Mouse (Mus musculus) limb, embryonic 13.5 days (tissue): ENCODE data around the gene Tmem178b. TPM values are rescaled to one million over a fixed set of nuclear protein-coding genes. Genes with fewer than 3 reads are reported as not detected.

Experiments
- ATAC-seq: fragments of 200-750 bp; cut with Nextera tagmentation; 2 replicates; pipeline ENCODE4 v1.8.0; 2017; ENCODE audit warnings: low read depth, moderate number of reproducible peaks, moderate TSS enrichment; ENCODE audit not compliant: low FRiP score
- H3K27ac ChIP-seq: fragments of 300-500 bp; sonication (generic); 2 replicates; pipeline ENCODE4 v1.5.1; 2015; ENCODE audit warnings: inconsistent platforms, mild to moderate bottlenecking, moderate library complexity
- H3K27me3 ChIP-seq: fragments of 300-500 bp; sonication (generic); 2 replicates; pipeline ENCODE4 v1.6.1; 2015; ENCODE audit warnings: mild to moderate bottlenecking, inconsistent platforms
- H3K36me3 ChIP-seq: fragments of 300-500 bp; sonication (generic); 2 replicates; pipeline ENCODE4 v1.6.1; 2015; ENCODE audit warnings: inconsistent platforms, mild to moderate bottlenecking, moderate library complexity
- H3K4me1 ChIP-seq: fragments of 300-500 bp; sonication (generic); 2 replicates; pipeline ENCODE4 v1.6.1; 2015; ENCODE audit warnings: inconsistent platforms
- H3K4me2 ChIP-seq: fragments of 300-500 bp; sonication (generic); replicated peaks from 2 replicates; pipeline ENCODE4 v1.6.1; 2015; ENCODE audit warnings: inconsistent platforms, mild to moderate bottlenecking, moderate library complexity
- H3K4me3 ChIP-seq: fragments of 300-500 bp; sonication (generic); 2 replicates; pipeline ENCODE4 v1.5.1; 2015; ENCODE audit warnings: moderate library complexity, mild to moderate bottlenecking, inconsistent platforms
- H3K9ac ChIP-seq: fragments of 300-500 bp; sonication (generic); 2 replicates; pipeline ENCODE4 v1.6.1; 2015; ENCODE audit warnings: mild to moderate bottlenecking, inconsistent platforms
- H3K9me3 ChIP-seq: fragments of 300-500 bp; sonication (generic); 2 replicates; pipeline ENCODE4 v1.6.1; 2016; ENCODE audit warnings: inconsistent platforms
- whole genome bisulfite sequencing: fragments of 180-500 bp; shearing (Covaris S2); methylation state at CpG from one replicate; pipeline ENCODE4 v1.1.7; 2015; 5-methylcytosine and 5-hydroxymethylcytosine counted together
- polyA plus RNA-seq: library from polyadenylated mRNA; unstranded; fragments of >200 nt; fragmentation: Nextera tagmentation; extraction: Ambion mirVana; gene quantifications from 2 replicates; pipeline ENCODE4 v1.2.1, GENCODE M21; 2015

Tmem178b gene
- polyA plus RNA-seq, 1 experiment from 2014 or later: 1.3 TPM

DNA sequence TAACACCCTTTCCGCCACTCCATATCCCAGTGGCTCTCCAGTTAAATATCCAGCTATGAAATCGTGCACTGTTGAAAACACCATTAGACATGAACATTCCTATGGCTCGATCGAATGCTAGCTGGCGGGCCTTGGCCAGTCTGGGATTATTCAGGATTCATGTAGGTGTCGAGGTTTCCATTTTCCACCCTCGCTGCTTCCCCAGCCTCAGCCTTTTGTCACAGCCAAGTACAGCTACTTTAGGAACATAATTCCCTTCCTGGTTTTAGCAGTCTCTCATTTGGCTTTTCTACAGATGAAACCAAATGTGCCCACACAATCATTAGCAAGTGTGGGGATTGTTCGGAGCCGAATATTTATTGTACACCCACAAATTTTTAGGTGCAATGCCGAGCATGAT, 239.4 kb downstream of the Tmem178b start:
- H3K27me3 ChIP-seq: no peaks in the 10 kb centered on the region
- H3K9ac ChIP-seq: no peak overlapping the region
- no peak for ATAC-seq
- no peaks in the 10 kb centered on the region for H3K9me3 ChIP-seq
- H3K36me3 ChIP-seq: no peaks in the 10 kb centered on the region
- 68% methylated on average over 10 of the region's 10 CpGs for WGBS
- H3K4me2 ChIP-seq: no peak overlapping the region
- H3K27ac ChIP-seq: no peak overlapping the region
- H3K4me3 ChIP-seq: no peak overlapping the region
- H3K4me1 ChIP-seq: peaks cover 7% of the 10 kb centered on the region

DNA sequence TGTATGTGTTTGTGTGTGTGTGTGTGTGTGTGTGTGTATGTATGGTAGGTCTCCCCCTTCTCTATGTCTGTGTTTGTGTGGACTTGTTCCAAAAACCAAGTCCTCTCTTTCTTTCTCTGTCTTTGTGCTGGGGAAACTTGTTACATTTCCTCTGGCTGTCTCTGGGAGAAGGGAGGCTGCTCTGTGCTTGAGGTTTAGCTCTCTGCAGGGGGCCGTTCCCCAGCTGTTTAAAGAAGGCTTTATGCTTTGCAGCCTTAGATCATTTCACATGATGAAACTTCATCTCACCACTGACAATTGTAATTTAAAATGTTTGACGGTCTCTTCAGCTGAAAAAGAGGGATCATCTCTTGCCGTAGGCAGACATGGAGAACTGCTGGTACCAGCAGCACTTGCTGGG, 243.2 kb downstream of the Tmem178b start:
- no peak for ATAC-seq
- H3K4me3 ChIP-seq: no peak overlapping the region
- 46% methylated on average over 3 of the region's 3 CpGs for WGBS
- peaks cover 7% of the 10 kb centered on the region for H3K4me1 ChIP-seq
- no peak overlapping the region for H3K27ac ChIP-seq
- no peaks in the 10 kb centered on the region for H3K27me3 ChIP-seq
- H3K9ac ChIP-seq: no peak overlapping the region
- H3K36me3 ChIP-seq: no peaks in the 10 kb centered on the region
- no peaks in the 10 kb centered on the region for H3K9me3 ChIP-seq
- H3K4me2 ChIP-seq: no peak overlapping the region

DNA sequence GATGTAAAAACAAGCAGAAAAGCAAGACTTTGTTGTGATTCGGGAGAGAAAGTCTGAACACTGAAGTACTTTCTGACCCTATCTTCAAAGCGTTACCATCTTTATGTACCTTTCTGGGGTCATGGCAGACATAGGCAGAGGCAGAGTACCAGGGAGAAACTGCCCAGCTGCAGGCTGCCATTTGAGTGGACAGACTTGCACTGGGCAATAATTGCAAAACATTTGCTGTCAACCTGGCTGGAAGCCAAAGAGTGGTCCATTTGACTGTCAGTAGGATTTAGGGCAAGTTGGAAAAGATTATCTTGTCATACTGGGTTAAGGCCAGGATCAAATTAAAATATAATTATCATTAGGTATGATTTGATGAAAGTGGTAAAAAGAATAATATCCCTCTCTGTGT, 247.1 kb downstream of the Tmem178b start:
- no peak for ATAC-seq
- no peak overlapping the region for H3K4me3 ChIP-seq
- no peaks in the 10 kb centered on the region for H3K9me3 ChIP-seq
- H3K4me2 ChIP-seq: no peak overlapping the region
- no peak overlapping the region for H3K9ac ChIP-seq
- WGBS: 87% methylated on average over 2 of the region's 2 CpGs
- 0 out of 2 replicates have a peak, but pooled peaks cover 3% of the 10 kb centered on the region for H3K4me1 ChIP-seq
- H3K27me3 ChIP-seq: no peaks in the 10 kb centered on the region
- H3K27ac ChIP-seq: no peak overlapping the region
- no peaks in the 10 kb centered on the region for H3K36me3 ChIP-seq

DNA sequence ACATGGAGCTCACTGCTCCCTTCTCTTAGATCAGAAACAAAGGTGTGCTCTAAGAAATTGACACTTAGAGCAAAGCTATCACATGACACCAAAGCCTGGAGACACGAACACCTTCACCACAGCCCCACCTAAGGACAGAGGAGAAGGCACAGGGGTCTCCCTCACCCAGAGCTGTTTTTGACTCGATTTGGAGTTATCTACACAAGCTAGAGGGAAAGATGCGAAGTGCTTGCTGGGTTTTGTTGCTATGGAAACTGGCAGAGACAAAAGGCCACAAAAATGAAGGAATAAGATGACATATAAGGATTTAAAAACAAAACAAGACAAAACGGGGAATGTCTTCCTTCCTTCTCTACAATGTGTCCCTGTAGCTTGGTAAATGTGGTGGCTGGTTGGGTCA, 248.4 kb downstream of the Tmem178b start:
- no peak for ATAC-seq
- 0 out of 2 replicates have a peak, but pooled peaks cover 3% of the 10 kb centered on the region for H3K4me1 ChIP-seq
- WGBS: 62% methylated on average over 4 of the region's 4 CpGs
- H3K27me3 ChIP-seq: no peaks in the 10 kb centered on the region
- no peak overlapping the region for H3K4me2 ChIP-seq
- H3K36me3 ChIP-seq: no peaks in the 10 kb centered on the region
- H3K9ac ChIP-seq: no peak overlapping the region
- no peaks in the 10 kb centered on the region for H3K9me3 ChIP-seq
- H3K27ac ChIP-seq: no peak overlapping the region
- no peak overlapping the region for H3K4me3 ChIP-seq

DNA sequence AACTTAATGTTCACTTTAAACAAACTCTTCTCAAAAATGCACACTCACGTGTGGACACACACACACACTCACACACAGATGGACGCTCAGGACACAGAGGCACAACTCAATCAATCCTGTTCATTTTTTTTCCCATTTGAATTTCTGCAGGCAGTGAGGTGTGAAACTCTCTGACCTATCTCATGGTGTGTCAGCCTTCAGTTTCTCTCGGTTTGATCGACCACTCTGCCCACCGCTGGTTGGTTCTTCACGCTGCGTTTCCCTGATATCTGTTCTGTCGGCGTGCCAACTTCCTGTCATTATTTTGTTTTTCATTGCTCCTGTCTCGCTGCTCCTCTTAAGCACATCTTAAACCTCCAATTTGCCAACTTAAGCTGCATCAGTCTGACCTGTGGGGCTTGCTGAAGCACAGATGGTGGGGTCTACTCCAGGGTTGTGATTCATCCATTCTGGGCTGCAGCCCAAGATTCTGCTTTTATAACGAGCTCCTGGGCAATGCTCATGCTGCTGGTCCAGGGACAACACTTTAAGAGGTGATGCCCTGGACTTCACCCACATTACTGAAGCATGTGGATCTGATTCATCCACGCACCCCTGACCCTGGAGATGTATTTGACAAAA, 250.1 kb downstream of the Tmem178b start:
- Histone ChIP-seq H3K9ac (no peak overlapping the region), H3K27ac (no peak overlapping the region), H3K27me3 (no peaks in the 10 kb centered on the region), H3K4me1 (0 out of 2 replicates have a peak, but pooled peaks cover 3% of the 10 kb centered on the region), H3K4me2 (no peak overlapping the region), H3K9me3 (no peaks in the 10 kb centered on the region), H3K36me3 (no peaks in the 10 kb centered on the region), H3K4me3 (no peak overlapping the region)
- WGBS: 74% methylated on average over 12 of the region's 12 CpGs
- ATAC-seq: no peak

DNA sequence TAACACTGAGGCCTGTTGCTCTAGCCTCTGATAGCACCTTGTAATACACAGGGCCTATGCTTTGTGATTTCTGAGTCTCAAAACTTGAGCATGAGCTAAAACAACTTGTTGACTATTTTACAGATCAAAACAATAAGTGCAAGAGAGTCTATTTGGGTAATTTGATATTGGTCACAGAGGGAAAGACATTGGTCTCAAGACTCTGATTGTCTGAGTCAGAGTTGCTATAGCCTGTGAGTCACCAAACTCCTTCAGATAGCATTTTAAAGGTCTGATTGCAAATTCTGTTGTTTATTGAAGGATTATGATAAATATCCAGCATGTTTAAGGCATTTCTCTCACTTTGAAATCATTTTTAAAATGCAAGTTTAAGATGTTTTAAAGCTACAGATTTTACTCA, 250.9 kb downstream of the Tmem178b start:
- no peak overlapping the region for H3K4me2 ChIP-seq
- no peak overlapping the region for H3K27ac ChIP-seq
- no peak overlapping the region for H3K9ac ChIP-seq
- H3K27me3 ChIP-seq: no peaks in the 10 kb centered on the region
- ATAC-seq: no peak
- no peaks in the 10 kb centered on the region for H3K36me3 ChIP-seq
- no peaks in the 10 kb centered on the region for H3K9me3 ChIP-seq
- 0 out of 2 replicates have a peak, but pooled peaks cover 3% of the 10 kb centered on the region for H3K4me1 ChIP-seq
- H3K4me3 ChIP-seq: no peak overlapping the region

DNA sequence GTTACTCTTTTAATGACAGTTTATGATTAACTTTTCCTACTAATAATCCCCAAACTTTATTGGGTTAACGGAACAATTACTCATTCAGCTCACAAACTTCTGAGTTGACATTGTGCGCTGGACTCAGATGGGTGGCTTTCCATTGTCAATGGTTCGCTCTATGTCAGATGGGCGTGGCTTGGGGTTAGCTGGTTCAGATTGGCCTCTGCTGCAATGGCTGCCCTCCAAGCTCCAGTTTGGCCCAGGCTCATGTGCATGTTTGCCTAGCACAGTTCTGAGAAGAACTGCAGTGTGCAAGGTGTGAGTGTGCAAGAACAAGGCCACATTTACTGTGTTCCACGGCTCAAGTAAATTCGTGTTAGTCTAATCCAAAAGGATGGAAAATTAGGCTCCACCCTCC, 255.6 kb downstream of the Tmem178b start:
- Histone ChIP-seq H3K9ac (no peak overlapping the region), H3K4me2 (no peak overlapping the region), H3K27me3 (no peaks in the 10 kb centered on the region), H3K4me3 (no peak overlapping the region), H3K9me3 (no peaks in the 10 kb centered on the region), H3K4me1 (0 out of 2 replicates have a peak, but pooled peaks cover 3% of the 10 kb centered on the region), H3K27ac (no peak overlapping the region), H3K36me3 (no peaks in the 10 kb centered on the region)
- ATAC-seq: no peak
- WGBS: 83% methylated on average over 6 of the region's 6 CpGs

DNA sequence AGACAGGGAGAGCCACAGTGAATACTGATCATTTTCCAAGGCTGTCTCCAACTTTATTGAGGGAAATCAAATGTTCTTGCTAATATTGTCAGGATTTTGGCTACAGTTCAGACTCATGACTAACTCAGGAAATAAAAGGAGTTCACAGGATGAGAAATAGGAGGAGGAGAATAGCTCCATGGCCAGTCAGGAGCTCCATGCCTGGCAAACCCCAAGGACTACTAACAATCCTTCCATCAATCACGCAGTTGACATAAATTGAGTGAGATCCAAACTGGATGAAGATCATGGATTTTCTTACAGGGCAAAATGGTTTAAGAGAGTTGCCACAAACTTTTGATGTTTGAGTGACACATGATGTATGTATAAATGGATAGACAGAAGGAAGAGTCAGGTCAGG, 258.9 kb downstream of the Tmem178b start:
- no peak overlapping the region for H3K4me3 ChIP-seq
- H3K4me2 ChIP-seq: no peak overlapping the region
- H3K27ac ChIP-seq: no peak overlapping the region
- no peaks in the 10 kb centered on the region for H3K27me3 ChIP-seq
- WGBS: 94% methylated on average over 1 of the region's 1 CpGs
- no peaks in the 10 kb centered on the region for H3K9me3 ChIP-seq
- no peaks in the 10 kb centered on the region for H3K4me1 ChIP-seq
- ATAC-seq: no peak
- no peak overlapping the region for H3K9ac ChIP-seq
- no peaks in the 10 kb centered on the region for H3K36me3 ChIP-seq

DNA sequence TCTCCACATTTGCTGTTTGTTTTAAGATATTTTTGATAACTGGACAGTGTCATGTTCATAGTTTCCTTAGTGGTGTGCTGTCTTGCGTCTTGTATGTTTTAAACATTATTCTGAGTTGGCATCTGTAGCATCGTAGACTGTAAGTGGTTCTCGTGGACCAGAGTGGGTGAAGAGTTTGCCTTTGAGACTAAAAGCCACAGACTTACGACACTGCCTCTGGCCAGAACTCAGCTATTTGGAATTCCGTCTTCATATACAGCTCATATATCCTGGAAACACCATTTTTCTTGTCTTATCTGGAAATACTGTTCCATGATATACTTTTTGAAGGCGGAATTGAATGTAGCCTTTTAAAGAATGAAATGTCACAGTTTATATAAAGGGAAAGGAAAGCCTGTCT, 260.4 kb downstream of the Tmem178b start:
- Histone ChIP-seq H3K27me3 (no peaks in the 10 kb centered on the region), H3K27ac (no peak overlapping the region), H3K9ac (no peak overlapping the region), H3K36me3 (no peaks in the 10 kb centered on the region), H3K9me3 (no peaks in the 10 kb centered on the region), H3K4me3 (no peak overlapping the region), H3K4me1 (no peaks in the 10 kb centered on the region), H3K4me2 (no peak overlapping the region)
- no peak for ATAC-seq
- WGBS: 87% methylated on average over 6 of the region's 6 CpGs

DNA sequence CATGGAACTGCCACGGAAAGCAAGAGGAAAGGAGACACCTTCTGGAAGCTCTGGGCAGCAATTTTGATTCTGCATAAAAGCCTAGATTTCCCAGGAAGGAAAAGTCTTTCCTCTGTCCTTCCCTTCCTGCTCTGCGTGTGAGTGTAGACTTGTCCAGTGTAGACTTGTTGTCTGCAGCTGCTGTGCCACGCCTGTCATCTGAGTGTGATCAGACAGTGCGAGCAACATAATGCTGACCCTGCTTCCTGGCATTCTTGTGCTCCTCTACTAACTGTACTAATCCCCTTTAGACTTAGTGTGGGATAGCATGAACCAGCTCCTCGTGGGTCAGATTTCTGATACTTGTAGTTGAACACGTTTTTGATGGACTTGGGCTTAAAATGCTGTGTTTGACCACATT, 262.6 kb downstream of the Tmem178b start:
- no peak overlapping the region for H3K4me2 ChIP-seq
- no peaks in the 10 kb centered on the region for H3K9me3 ChIP-seq
- no peaks in the 10 kb centered on the region for H3K27me3 ChIP-seq
- H3K36me3 ChIP-seq: no peaks in the 10 kb centered on the region
- H3K9ac ChIP-seq: no peak overlapping the region
- ATAC-seq: 0 out of 2 replicates have a peak, but pooled peaks have one; percentile 51
- WGBS: 75% methylated on average over 6 of the region's 6 CpGs
- H3K4me3 ChIP-seq: no peak overlapping the region
- no peak overlapping the region for H3K27ac ChIP-seq
- H3K4me1 ChIP-seq: no peaks in the 10 kb centered on the region

DNA sequence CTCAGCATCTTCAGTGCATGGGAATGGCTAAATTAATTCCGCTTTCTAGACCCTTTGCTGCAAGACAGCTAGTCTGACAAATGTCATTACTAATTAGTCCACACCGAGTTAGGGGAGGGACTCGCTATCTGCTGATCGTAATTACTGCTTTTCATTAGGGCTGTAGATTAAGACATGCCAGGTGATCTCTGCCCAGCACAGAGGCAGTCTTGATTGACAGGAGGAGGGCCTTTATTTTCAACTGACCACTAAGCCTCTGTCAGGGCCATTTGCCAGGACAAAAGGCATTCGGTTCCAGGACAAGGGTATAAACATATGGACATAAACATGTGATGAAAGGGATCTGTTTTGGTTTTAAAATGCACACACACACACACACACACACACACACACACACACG, 264.3 kb downstream of the Tmem178b start:
- no peak overlapping the region for H3K27ac ChIP-seq
- no peak overlapping the region for H3K9ac ChIP-seq
- no peaks in the 10 kb centered on the region for H3K27me3 ChIP-seq
- no peak overlapping the region for H3K4me3 ChIP-seq
- no peaks in the 10 kb centered on the region for H3K36me3 ChIP-seq
- no peak overlapping the region for H3K4me2 ChIP-seq
- ATAC-seq: no peak
- H3K4me1 ChIP-seq: no peaks in the 10 kb centered on the region
- H3K9me3 ChIP-seq: no peaks in the 10 kb centered on the region
- WGBS: 54% methylated on average over 6 of the region's 6 CpGs

DNA sequence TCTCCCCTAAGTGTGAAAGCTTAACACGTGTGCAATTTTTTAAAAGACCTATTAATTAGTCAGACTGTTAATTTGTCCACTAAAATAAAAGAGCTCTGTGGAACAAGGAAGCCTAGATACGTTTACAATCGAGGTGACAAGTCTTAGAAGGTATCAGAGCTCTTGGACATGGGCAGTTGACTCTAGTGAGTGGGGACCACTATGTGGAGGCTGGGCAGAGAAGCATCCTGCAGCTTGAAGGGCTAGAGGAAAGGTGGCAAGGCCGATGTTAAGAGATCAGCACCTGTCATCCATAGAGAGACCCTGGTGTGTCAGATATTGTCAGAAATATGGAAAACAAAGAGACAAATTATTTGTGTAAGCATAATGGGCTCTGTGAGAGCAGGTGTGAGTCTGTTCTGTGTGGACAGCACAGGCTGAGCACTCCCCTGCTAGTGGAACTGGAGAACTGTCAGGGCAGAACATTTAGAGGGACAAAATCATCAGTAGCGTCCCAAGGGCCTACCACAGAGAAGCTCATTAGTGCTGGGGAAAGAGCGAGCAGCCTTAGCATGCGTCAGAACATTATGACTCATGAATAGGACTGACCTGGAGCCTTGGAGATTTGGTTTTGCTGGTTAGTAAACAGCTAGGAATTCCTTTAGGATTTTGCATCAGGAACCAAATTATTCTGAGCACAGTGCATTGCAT, 264.9 kb downstream of the Tmem178b start:
- Histone ChIP-seq H3K36me3 (no peaks in the 10 kb centered on the region), H3K4me1 (peaks cover 5% of the 10 kb centered on the region; the same call in 1 of the 2 replicates), H3K27ac (no peak overlapping the region), H3K4me3 (no peak overlapping the region), H3K4me2 (no peak overlapping the region), H3K27me3 (no peaks in the 10 kb centered on the region), H3K9me3 (no peaks in the 10 kb centered on the region), H3K9ac (no peak overlapping the region)
- 65% methylated on average over 7 of the region's 7 CpGs for whole genome bisulfite sequencing
- ATAC-seq: no peak

DNA sequence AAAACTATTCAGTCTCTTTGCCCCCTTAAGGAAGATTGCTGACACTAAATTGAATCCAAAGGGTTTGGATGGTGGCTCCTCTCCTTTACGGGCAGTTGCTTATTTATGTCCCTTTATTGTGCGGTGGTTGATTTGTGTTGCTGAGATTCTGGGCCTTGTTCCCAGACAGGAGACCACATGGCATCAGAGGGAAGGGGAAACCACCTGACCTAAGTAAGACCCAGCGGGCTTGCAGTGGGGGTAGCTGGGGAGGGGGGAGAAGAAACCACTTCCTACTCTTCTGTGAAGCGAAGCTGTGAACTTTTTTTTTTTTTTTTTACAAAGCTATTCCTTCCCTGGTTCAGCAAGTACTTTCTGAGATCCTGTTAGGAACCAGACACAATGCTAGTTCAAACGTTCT, 269.5 kb downstream of the Tmem178b start:
- H3K4me2 ChIP-seq: no peak overlapping the region
- no peak overlapping the region for H3K27ac ChIP-seq
- no peak overlapping the region for H3K9ac ChIP-seq
- H3K36me3 ChIP-seq: no peaks in the 10 kb centered on the region
- peaks cover 6% of the 10 kb centered on the region; the same call in 1 of the 2 replicates for H3K4me1 ChIP-seq
- no peaks in the 10 kb centered on the region for H3K27me3 ChIP-seq
- H3K4me3 ChIP-seq: no peak overlapping the region
- WGBS: 19% methylated on average over 5 of the region's 5 CpGs
- peak; percentile 76 for ATAC-seq
- H3K9me3 ChIP-seq: no peaks in the 10 kb centered on the region
